Mouse (Mus musculus) stomach, postnatal 0 days (tissue): ENCODE measurements at regions not wholly inside any gene's neighbourhood (a gene's known extent, or its start where the extent isn't known, plus 50 kb on each side); places are given as distances from the start of the nearest gene placed in this dataset.
"Not testable (repeated sequence)": the region's sequence is repeated elsewhere in the genome, so short reads cannot be mapped to it uniquely, and the experiment has no call there.

Source experiments
- ATAC-seq: fragments of 200-750 bp; cut with Nextera tagmentation; 2 replicates; pipeline ENCODE4 v1.8.0; 2017; ENCODE audit not compliant: low FRiP score, low TSS enrichment
- DNase-seq: peaks from one replicate; pipeline ENCODE4 v3.0.0-alpha.2; 2016; ENCODE audit warnings: low spot score
- H3K27ac ChIP-seq: fragments of 300-500 bp; sonication (generic); replicated peaks from 2 replicates; pipeline ENCODE4 v1.5.1; 2014; ENCODE audit warnings: mild to moderate bottlenecking, control low read depth
- H3K27me3 ChIP-seq: fragments of 300-500 bp; sonication (generic); 2 replicates; pipeline ENCODE4 v1.6.1; 2014; ENCODE audit warnings: low read length; ENCODE audit not compliant: control insufficient read depth, insufficient read depth
- H3K36me3 ChIP-seq: fragments of 300-500 bp; sonication (generic); 2 replicates; pipeline ENCODE4 v1.6.1; 2014; ENCODE audit warnings: low read length, mixed read lengths; ENCODE audit not compliant: control insufficient read depth, insufficient read depth
- H3K4me1 ChIP-seq: fragments of 300-500 bp; sonication (generic); replicated peaks from 2 replicates; pipeline ENCODE4 v1.6.1; 2014; ENCODE audit warnings: antibody characterized with exemption; ENCODE audit not compliant: control insufficient read depth, insufficient read depth
- H3K4me2 ChIP-seq: fragments of 300-500 bp; sonication (generic); replicated peaks from 2 replicates; pipeline ENCODE4 v1.6.1; 2014; ENCODE audit warnings: low read depth, mild to moderate bottlenecking, control low read depth, moderate library complexity
- H3K4me3 ChIP-seq: fragments of 300-500 bp; sonication (generic); 2 replicates; pipeline ENCODE4 v1.5.1; 2014; ENCODE audit warnings: low read depth, low read length, control low read depth
- H3K9ac ChIP-seq: fragments of 300-500 bp; sonication (generic); 2 replicates; pipeline ENCODE4 v1.6.1; 2014; ENCODE audit warnings: mild to moderate bottlenecking, low read length, control low read depth, mixed read lengths
- H3K9me3 ChIP-seq: fragments of 300-500 bp; sonication (generic); 2 replicates; pipeline ENCODE4 v1.6.1; 2016; ENCODE audit warnings: low read length; ENCODE audit not compliant: control insufficient read depth
- CTCF ChIP-seq: IDR thresholded peaks from 2 replicates; pipeline ENCODE4 v1.5.1; 2016; ENCODE audit warnings: antibody characterized with exemption, low read depth, mild to moderate bottlenecking, moderate library complexity
- EP300 ChIP-seq: optimal IDR thresholded peaks from 2 replicates; pipeline ENCODE3; 2016; ENCODE audit warnings: antibody characterized with exemption
- WGBS: fragments of 180-500 bp; shearing (Covaris S2); extraction: QIAGEN DNeasy Blood & Tissue Kit; methylation state at CpG from one replicate; pipeline ENCODE4 v1.1.7; 2014; 5-methylcytosine and 5-hydroxymethylcytosine counted together

GRCm38 (mm10) chr3:6049472-6050045 lies 299.0 kb downstream of the Gm8797 start:
- DNase-seq (no peak), ATAC-seq (no peak)
- H3K36me3 ChIP-seq = no peaks in the 10 kb centered on the region
- H3K9ac ChIP-seq = no peak overlapping the region
- TF ChIP-seq CTCF (no peak), EP300 (no peak)
- H3K4me2 ChIP-seq = no peak overlapping the region
- no peaks in the 10 kb centered on the region for H3K9me3 ChIP-seq
- H3K4me3 ChIP-seq = no peak overlapping the region
- H3K27me3 ChIP-seq = no peaks in the 10 kb centered on the region
- WGBS = 88% methylated on average over 4 of the region's 4 CpGs
- no peaks in the 10 kb centered on the region for H3K4me1 ChIP-seq
- H3K27ac ChIP-seq = no peak overlapping the region

- ATAC-seq (no peak), DNase-seq (no peak)
- H3K9ac ChIP-seq = no peak overlapping the region
- H3K4me2 ChIP-seq = no peak overlapping the region
- no peaks in the 10 kb centered on the region for H3K4me1 ChIP-seq
- no peaks in the 10 kb centered on the region for H3K27me3 ChIP-seq
- H3K4me3 ChIP-seq = no peak overlapping the region
- TF ChIP-seq EP300 = no peak
- no peak for TF ChIP-seq CTCF
- no peaks in the 10 kb centered on the region for H3K9me3 ChIP-seq
- H3K36me3 ChIP-seq = no peaks in the 10 kb centered on the region
- no peak overlapping the region for H3K27ac ChIP-seq
- 80% methylated on average over 2 of the region's 2 CpGs for WGBS
These were observed 301.3 kb downstream of the Gm8797 start for GRCm38 (mm10) chr3:6051901-6052300.

- H3K4me1 ChIP-seq = no peaks in the 10 kb centered on the region
- H3K4me3 ChIP-seq = no peak overlapping the region
- WGBS = 71% methylated on average over 1 of the region's 1 CpGs
- DNase-seq (no peak), ATAC-seq (no peak)
- H3K27me3 ChIP-seq = no peaks in the 10 kb centered on the region
- no peaks in the 10 kb centered on the region for H3K36me3 ChIP-seq
- no peak overlapping the region for H3K9ac ChIP-seq
- H3K27ac ChIP-seq = no peak overlapping the region
- TF ChIP-seq EP300 = no peak
- TF ChIP-seq CTCF = no peak
- no peaks in the 10 kb centered on the region for H3K9me3 ChIP-seq
- H3K4me2 ChIP-seq = no peak overlapping the region
These were observed 333.2 kb downstream of the Gm8797 start for GRCm38 (mm10) chr3:6083855-6084254.

- TF ChIP-seq EP300 (no peak), CTCF (no peak)
- DNase-seq (no peak), ATAC-seq (no peak)
- no peaks in the 10 kb centered on the region for H3K9me3 ChIP-seq
- H3K36me3 ChIP-seq = no peaks in the 10 kb centered on the region
- no peaks in the 10 kb centered on the region for H3K27me3 ChIP-seq
- H3K27ac ChIP-seq = no peak overlapping the region
- 74% methylated on average over 9 of the region's 9 CpGs for WGBS
- H3K4me1 ChIP-seq = no peaks in the 10 kb centered on the region
- H3K9ac ChIP-seq = no peak overlapping the region
- no peak overlapping the region for H3K4me3 ChIP-seq
- no peak overlapping the region for H3K4me2 ChIP-seq
These were observed 336.7 kb downstream of the Gm8797 start for GRCm38 (mm10) chr3:6087267-6087666.

GRCm38 (mm10) chr3:6093931-6094330 lies 343.3 kb downstream of the Gm8797 start:
- Histone ChIP-seq H3K9ac (no peak overlapping the region), H3K27ac (no peak overlapping the region), H3K4me1 (no peaks in the 10 kb centered on the region), H3K36me3 (no peaks in the 10 kb centered on the region), H3K4me3 (no peak overlapping the region), H3K9me3 (no peaks in the 10 kb centered on the region), H3K4me2 (no peak overlapping the region), H3K27me3 (no peaks in the 10 kb centered on the region)
- TF ChIP-seq CTCF (no peak), EP300 (no peak)
- ATAC-seq (no peak), DNase-seq (no peak)
- 76% methylated on average over 2 of the region's 2 CpGs for WGBS

GRCm38 (mm10) chr3:6094410-6094809 lies 343.8 kb downstream of the Gm8797 start:
- not testable (repeated sequence) for ATAC-seq, H3K4me1 ChIP-seq, DNase-seq, H3K27ac ChIP-seq, H3K36me3 ChIP-seq, H3K4me3 ChIP-seq, H3K9me3 ChIP-seq, H3K9ac ChIP-seq, H3K4me2 ChIP-seq, H3K27me3 ChIP-seq
